Mouse (Mus musculus): ENCODE results near the gene Pbxip1. TPM values are rescaled to one million over a fixed set of nuclear protein-coding genes. Genes with fewer than 3 reads are reported as not detected.

The Pbxip1 gene
- total and polyA plus RNA-seq, 2 experiments from 2014 or later, result 21.6 to 27.8 TPM

GRCm38 (mm10) chr3:89458372-89458964 is 22.0 kb downstream of the Pbxip1 start:
- no peaks in the 10 kb centered on the region for H3K9me3 ChIP-seq (ENCODE audit: low read length)
- H3K27ac ChIP-seq (ENCODE audit: low read depth, low read length), result no peak overlapping the region
- peak overlapping the region; percentile 73 for H3K4me2 ChIP-seq (ENCODE audit: low read depth)
- no peaks in the 10 kb centered on the region for H3K4me1 ChIP-seq (ENCODE audit: insufficient read depth)
- DNase-seq (no peak), ATAC-seq (peak; percentile 67)
- no peaks in the 10 kb centered on the region for H3K36me3 ChIP-seq (ENCODE audit: insufficient read depth)
- WGBS, result 40% methylated on average over 13 of the region's 13 CpGs
- H3K9ac ChIP-seq, result no peak overlapping the region
- H3K4me3 ChIP-seq (ENCODE audit: low read depth, low read length), result peak overlapping the region; percentile 68
- TF ChIP-seq CTCF (IDR thresholded peaks at IDR 0.05; ENCODE audit: low read depth), result no peak
- H3K27me3 ChIP-seq (ENCODE audit: insufficient read depth, low read length), result no peaks in the 10 kb centered on the region

DNA sequence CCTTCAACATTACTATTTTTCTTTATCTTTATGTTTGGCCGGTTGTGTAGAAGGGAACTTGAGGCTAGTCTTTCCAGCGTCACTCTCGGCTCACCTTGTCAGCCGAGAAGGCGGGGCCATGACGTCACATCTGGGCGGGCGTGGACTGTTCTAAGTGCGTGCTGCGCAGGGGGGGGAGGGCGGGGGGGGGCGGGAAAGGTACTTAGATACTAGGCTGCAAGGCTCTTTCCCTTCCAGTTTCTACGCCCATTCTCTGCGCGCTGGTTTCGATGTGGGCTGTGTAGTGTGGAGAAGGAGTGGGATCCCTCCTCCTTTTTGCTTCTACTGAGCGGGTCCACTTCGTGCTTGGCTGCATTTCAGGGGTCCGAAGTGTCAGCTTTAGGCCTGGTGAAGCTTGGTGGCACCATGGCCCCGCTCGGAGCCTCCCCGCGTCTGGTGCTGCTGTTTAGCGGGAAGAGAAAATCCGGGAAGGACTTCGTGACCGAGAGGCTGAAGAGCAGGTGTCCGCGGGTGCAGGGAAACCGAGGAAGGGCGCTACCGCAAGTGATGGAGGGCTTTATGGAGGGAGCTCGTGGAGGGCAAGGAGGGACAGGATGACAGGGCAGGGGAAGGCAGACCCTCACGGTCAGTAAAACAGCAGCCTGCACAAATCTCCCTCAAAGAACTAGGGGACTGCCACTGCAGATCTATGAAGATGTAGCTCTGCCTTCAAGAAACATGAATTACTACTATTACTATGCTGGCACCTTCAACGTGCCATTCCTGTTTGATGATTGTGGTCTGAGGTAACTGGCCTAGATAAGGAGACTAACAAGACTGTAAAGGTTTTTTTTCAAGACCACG is 22.7 kb downstream of the Pbxip1 start:
- H3K4me2 ChIP-seq (ENCODE audit: low read depth), result peak overlapping the region; percentile 73
- H3K27ac ChIP-seq (ENCODE audit: low read depth, low read length), result peak overlapping the region; percentile 88
- WGBS, result under 1% methylated on average over 35 of the region's 36 CpGs
- H3K27me3 ChIP-seq (ENCODE audit: insufficient read depth, low read length), result no peaks in the 10 kb centered on the region
- H3K4me3 ChIP-seq (ENCODE audit: low read depth, low read length), result peak overlapping the region; percentile 68
- peak overlapping the region; percentile 79 for H3K9ac ChIP-seq
- no peak for TF ChIP-seq CTCF (IDR thresholded peaks at IDR 0.05; ENCODE audit: low read depth)
- peak; percentile 93 for ATAC-seq
- DNase-seq, result peak; percentile 93
- H3K36me3 ChIP-seq (ENCODE audit: insufficient read depth), result no peaks in the 10 kb centered on the region
- no peaks in the 10 kb centered on the region for H3K9me3 ChIP-seq (ENCODE audit: low read length)
- no peaks in the 10 kb centered on the region for H3K4me1 ChIP-seq (ENCODE audit: insufficient read depth)

DNA sequence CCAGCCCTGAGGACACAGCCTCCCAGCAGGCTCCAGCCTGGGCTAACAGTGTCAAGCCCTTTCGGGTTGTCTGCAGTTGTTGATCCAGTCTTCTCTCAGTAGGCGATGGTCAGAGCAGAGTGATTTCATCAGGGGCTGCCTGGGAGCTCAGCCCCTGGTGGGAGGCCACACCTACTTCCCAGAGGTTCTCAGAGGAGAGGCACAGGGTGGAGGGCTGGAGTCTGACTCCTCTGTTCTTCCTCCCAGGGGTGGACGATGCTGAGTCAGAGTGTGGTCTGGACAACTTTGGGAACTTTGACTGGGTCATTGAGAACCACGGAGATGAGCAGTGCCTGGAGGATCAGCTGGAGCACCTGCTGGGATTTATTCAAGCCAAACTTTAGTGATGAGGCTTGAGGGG is 31.8 kb downstream of the Pbxip1 start:
- no peak overlapping the region for H3K27ac ChIP-seq (ENCODE audit: low read depth, low read length)
- no peaks in the 10 kb centered on the region for H3K4me1 ChIP-seq (ENCODE audit: insufficient read depth)
- peaks cover 30% of the 10 kb centered on the region for H3K36me3 ChIP-seq (ENCODE audit: insufficient read depth)
- ATAC-seq, result no peak
- DNase-seq, result no peak
- no peak overlapping the region for H3K9ac ChIP-seq
- no peaks in the 10 kb centered on the region for H3K9me3 ChIP-seq (ENCODE audit: low read length)
- H3K27me3 ChIP-seq (ENCODE audit: insufficient read depth, low read length), result no peaks in the 10 kb centered on the region
- no peak overlapping the region for H3K4me2 ChIP-seq (ENCODE audit: low read depth)
- TF ChIP-seq CTCF (IDR thresholded peaks at IDR 0.05; ENCODE audit: low read depth), result no peak
- no peak overlapping the region for H3K4me3 ChIP-seq (ENCODE audit: low read depth, low read length)
- 59% methylated on average over 4 of the region's 4 CpGs for whole genome bisulfite sequencing

DNA sequence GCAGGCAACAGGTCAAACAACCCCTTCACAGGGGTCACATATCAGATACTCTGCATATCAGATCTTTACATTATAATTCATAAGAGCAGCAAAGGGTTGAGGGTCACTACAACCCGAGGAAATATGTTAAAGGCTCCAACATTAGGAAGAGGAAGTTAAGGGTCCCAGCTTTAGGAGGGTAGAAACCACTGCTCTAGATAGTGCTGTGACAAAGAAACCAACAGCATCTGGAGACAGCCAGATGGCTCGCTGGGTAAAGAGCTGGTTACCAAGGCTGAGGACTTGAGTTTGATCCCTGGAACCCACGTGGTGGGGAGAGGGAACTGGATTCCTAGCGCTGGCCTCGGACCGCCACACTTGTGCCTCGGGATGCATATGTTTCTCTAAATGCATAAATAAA is 35.8 kb downstream of the Pbxip1 start:
- Histone ChIP-seq H3K36me3 (ENCODE audit: insufficient read depth) (peaks cover 26% of the 10 kb centered on the region), H3K9ac (no peak overlapping the region), H3K27me3 (ENCODE audit: insufficient read depth, low read length) (no peaks in the 10 kb centered on the region), H3K9me3 (ENCODE audit: low read length) (no peaks in the 10 kb centered on the region), H3K4me3 (ENCODE audit: low read depth, low read length) (no peak overlapping the region), H3K4me2 (ENCODE audit: low read depth) (no peak overlapping the region), H3K4me1 (ENCODE audit: insufficient read depth) (no peaks in the 10 kb centered on the region), H3K27ac (ENCODE audit: low read depth, low read length) (no peak overlapping the region)
- no peak for TF ChIP-seq CTCF (IDR thresholded peaks at IDR 0.05; ENCODE audit: low read depth)
- DNase-seq (no peak), ATAC-seq (no peak)
- 84% methylated on average over 7 of the region's 7 CpGs for WGBS

GRCm38 (mm10) chr3:89473838-89474237 is 37.3 kb downstream of the Pbxip1 start:
- whole genome bisulfite sequencing, result 78% methylated on average over 6 of the region's 6 CpGs
- no peak overlapping the region for H3K9ac ChIP-seq
- no peak overlapping the region for H3K4me2 ChIP-seq (ENCODE audit: low read depth)
- H3K36me3 ChIP-seq (ENCODE audit: insufficient read depth), result peaks cover 11% of the 10 kb centered on the region
- H3K27me3 ChIP-seq (ENCODE audit: insufficient read depth, low read length), result no peaks in the 10 kb centered on the region
- DNase-seq (no peak), ATAC-seq (no peak)
- no peaks in the 10 kb centered on the region for H3K4me1 ChIP-seq (ENCODE audit: insufficient read depth)
- H3K4me3 ChIP-seq (ENCODE audit: low read depth, low read length), result no peak overlapping the region
- no peak overlapping the region for H3K27ac ChIP-seq (ENCODE audit: low read depth, low read length)
- no peak for TF ChIP-seq CTCF (IDR thresholded peaks at IDR 0.05; ENCODE audit: low read depth)
- no peaks in the 10 kb centered on the region for H3K9me3 ChIP-seq (ENCODE audit: low read length)

GRCm38 (mm10) chr3:89479055-89479454 is 42.5 kb downstream of the Pbxip1 start:
- 79% methylated on average over 6 of the region's 6 CpGs for WGBS
- TF ChIP-seq CTCF (IDR thresholded peaks at IDR 0.05; ENCODE audit: low read depth), result no peak
- Histone ChIP-seq H3K4me2 (ENCODE audit: low read depth) (no peak overlapping the region), H3K27ac (ENCODE audit: low read depth, low read length) (no peak overlapping the region), H3K9ac (no peak overlapping the region), H3K4me1 (ENCODE audit: insufficient read depth) (no peaks in the 10 kb centered on the region), H3K36me3 (ENCODE audit: insufficient read depth) (no peaks in the 10 kb centered on the region; the same call in 1 of the 2 replicates), H3K27me3 (ENCODE audit: insufficient read depth, low read length) (no peaks in the 10 kb centered on the region), H3K9me3 (ENCODE audit: low read length) (no peaks in the 10 kb centered on the region), H3K4me3 (ENCODE audit: low read depth, low read length) (no peak overlapping the region)
- ATAC-seq (no peak), DNase-seq (no peak)

DNA sequence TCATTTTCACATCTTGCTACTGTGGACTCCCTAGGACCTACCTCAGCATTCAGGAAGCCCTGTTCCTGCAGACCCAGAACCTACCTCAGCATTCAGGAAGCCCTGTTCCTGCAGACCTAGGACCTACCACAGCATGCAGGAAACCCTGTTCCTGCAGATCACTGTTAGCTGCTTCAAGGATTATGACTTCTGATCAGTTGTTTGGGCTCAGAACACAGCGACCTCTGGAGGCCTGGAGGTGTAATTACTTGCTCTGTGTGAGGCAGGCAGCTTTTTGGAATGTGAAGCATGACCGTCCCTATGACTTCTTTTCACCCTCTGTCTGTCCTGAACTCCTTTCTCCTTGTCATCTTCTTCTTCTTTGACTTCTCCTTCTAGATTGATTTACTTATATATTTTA is 45.0 kb downstream of the Pbxip1 start:
- peak; percentile 67 for TF ChIP-seq CTCF (IDR thresholded peaks at IDR 0.05; ENCODE audit: low read depth)
- Histone ChIP-seq H3K36me3 (ENCODE audit: insufficient read depth) (no peaks in the 10 kb centered on the region), H3K9ac (no peak overlapping the region), H3K4me2 (ENCODE audit: low read depth) (no peak overlapping the region), H3K4me1 (ENCODE audit: insufficient read depth) (no peaks in the 10 kb centered on the region), H3K27ac (ENCODE audit: low read depth, low read length) (no peak overlapping the region), H3K27me3 (ENCODE audit: insufficient read depth, low read length) (no peaks in the 10 kb centered on the region), H3K9me3 (ENCODE audit: low read length) (no peaks in the 10 kb centered on the region), H3K4me3 (ENCODE audit: low read depth, low read length) (no peak overlapping the region)
- DNase-seq, result no peak
- no peak for ATAC-seq
- 51% methylated on average over 2 of the region's 2 CpGs for WGBS
